Mouse (Mus musculus): ENCODE measurements at regions not wholly inside any gene's neighbourhood (a gene's known extent, or its start where the extent isn't known, plus 50 kb on each side); places are given as distances from the start of the nearest gene placed in this dataset.

DNA sequence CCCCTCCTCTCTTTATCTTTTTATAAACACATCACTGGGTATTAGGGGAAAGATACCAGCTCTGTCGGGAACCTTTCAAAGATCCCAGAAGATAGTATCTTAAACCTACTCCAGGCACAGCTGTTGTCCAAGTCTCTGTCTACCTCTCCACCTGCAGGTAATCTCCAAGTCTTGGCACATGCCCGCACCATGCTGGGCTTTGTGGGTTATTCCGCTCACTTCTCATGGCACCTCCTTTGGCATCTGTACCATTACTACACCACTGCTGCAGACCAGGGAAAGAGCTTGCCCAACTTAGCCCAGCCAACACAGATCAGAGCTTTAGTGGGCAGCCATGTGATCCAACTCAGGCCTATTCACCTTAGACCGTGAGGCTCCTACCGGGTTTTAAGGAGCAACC lies 127.0 kb upstream of the Arid1b start:
- no peak for TF ChIP-seq CTCF (IDR thresholded peaks at IDR 0.05; ENCODE audit: low read depth)
- TF ChIP-seq EP300 (optimal IDR thresholded peaks at IDR 0.05) = no peak
